Mouse (Mus musculus): ENCODE results near the gene Tvp23a.

DNA sequence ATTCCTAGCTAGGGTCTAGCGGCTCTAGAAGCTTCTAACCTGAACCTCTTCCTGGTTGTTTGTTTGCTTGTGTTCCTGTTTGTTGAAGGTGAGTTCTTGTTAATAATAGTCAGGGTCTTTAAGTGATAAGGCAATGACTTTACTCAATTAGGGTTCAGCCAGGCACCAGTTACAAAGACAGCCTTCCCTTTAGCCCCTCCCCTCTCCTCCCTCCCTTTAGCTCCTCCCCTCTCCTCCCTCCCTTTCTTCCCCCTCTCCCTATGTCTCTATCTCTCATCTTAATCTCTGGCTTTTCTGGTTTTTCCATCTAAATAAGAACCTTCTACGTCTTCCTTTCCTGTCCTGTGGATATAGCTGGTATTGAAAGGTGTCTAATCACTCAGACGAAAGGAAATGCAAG, 62.6 kb downstream of the Tvp23a start:
- TF ChIP-seq CTCF (IDR thresholded peaks at IDR 0.05; ENCODE audit: low read depth, low read length) (no peak), POLR2A (IDR thresholded peaks at IDR 0.05; ENCODE audit: extremely low read depth, insufficient read depth, low read length) (no peak)
